Mouse (Mus musculus) spleen, embryonic (tissue): ENCODE measurements around the gene Nfyc.

Experiments used
- CTCF ChIA-PET: fragments of 350-600 bp; sonication (Branson Sonifier 250); formaldehyde crosslinking; loops from one replicate; lab custom pipeline; 2022; lab: Charles Lee

The Nfyc gene

DNA sequence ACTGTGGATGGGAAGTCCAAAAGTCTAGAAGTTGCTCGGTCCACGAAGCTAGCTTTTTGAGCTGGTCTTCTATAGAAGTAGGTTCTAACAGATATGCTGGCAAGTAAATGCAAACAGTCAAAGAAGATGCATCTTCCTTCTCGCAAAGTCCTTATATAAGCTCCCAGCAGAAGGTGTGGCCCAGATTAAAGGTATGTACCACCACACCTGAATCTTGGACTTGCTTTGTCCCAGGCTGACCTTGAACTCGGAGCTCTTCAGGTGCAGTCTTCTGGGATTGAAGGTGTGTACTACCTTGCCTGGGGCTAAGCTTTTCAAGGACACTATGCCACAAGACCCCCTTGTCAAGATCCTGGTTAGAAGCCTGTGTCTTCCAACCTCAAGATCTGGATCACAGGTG, at the start of gene Nfyc:
TSS of gene Nfyc (minus strand) at position 101 of the 400 bp plus-strand sequence.
- CTCF ChIA-PET, result no interaction called here

DNA sequence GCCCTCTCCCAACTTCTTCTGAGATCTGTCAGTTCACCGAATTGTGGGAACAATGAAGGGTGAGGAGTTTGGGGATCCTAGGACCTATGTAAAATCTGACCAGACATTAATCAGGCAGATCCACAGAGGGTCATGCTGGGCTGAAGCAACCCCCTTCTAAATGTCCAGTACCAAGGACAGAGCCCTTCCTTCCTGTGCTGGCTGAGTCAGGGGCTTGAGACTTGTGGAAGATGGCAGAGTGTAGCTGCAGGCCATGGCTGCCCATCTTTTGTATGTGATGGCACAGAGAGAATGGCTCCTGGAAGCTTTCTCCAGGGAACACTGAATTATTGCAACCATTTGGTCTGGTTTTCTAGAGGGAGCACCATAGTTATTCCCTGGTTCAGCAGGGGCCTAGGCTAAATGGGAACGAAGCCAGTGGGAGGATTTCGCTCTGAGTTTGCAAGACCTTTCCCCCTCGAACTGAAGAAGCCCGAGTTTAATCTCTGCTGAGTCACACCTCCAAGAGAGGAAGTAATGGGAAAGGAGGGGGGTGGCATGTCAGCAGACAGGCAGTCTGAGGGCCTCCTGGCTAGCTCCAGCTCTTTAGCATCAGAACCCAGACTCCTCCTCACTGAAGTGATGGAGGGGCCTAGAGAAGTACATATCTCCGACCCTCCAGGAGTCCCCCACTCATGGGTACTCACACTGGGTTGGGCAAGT, 49.5 kb upstream of the Nfyc start:
- CTCF ChIA-PET, result no interaction called here

DNA sequence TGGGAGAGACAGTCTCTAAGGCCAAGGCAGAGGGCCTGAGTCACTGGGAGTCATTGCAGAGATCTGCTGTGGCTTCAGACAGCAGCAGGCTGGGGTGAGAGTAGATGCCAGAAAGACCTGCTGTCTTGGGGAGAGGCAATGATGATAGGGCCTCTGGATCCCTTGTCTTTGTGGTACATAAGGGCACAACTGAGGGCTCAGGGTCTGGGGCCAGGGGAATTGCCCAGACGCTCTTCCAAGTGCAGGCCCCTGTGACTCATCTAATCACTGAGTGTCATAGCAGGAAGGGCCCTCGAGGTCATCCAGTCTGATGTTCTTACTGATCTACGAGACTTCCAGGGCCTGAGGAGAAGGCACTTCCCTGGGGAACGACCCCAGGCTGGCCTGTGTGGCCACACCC, 48.0 kb upstream of the Nfyc start:
- CTCF ChIA-PET, result no interaction called here

- CTCF ChIA-PET, result no interaction called here
Observed at GRCm38 (mm10) chr4:120878728-120879127, 47.4 kb upstream of the Nfyc start.

DNA sequence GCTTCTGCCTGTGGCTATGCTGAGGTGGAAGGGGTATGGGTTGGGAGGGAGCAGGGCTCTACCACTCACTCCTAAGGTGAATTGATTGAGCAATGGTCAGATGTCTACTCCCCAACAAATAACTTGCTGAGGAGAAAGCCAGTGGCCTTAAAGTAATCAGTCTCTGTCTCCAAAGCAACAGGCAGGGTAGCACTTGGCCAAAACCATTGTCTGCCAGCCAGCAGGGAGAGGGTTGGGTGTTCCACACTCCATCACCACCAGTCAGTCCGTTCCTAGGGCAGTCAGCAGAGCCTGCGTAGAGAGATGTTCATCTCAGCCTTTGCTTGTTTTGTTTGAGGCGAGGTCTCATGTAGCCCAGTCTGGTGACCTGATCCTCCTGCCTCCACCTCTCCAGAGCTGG, 44.6 kb upstream of the Nfyc start:
- CTCF ChIA-PET, result no interaction called here

- CTCF ChIA-PET, result no interaction called here
Observed at GRCm38 (mm10) chr4:120870262-120870748, 38.9 kb upstream of the Nfyc start.

DNA sequence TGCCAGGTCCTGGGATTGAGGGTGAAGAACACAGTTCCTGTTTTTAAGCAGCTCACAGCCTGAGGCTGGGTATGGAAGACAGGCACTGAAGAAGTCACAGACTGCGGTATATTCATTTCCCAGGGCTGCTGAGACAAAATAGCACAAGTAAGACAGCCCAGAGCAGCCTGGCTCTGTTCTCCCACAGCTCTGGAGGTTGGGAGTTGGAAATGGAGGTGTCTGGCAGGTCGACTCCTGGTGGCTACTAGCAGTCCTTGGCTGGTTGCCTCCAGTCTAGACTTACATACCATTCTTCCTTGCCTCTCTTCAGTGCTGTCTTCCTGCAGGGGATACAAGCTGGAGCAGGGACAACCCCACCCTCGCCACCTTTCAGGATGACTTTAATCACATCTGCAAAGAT, 37.6 kb upstream of the Nfyc start:
- CTCF ChIA-PET, result no interaction called here

GRCm38 (mm10) chr4:120868246-120868645, 36.9 kb upstream of the Nfyc start:
- CTCF ChIA-PET, result no interaction called here

DNA sequence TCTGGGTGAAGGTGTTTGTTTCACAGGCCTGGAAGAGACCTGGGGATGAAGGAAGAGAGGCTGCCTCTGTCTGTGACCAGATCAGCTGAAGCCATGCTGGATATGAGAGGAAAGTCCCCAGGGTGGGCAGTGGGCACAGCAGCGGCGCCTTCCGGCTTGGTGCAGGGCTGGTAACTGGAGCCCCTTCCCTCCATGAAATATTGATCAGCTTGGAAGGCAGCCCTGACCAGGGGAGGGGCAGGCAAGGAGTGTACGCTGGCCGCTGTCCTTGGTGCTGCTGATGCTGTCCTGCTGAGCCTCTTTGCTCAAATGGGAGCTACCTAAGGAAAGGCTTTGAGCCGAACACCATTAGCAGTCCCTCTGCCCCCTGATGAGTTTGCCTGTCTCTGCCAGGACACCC, 34.8 kb upstream of the Nfyc start:
- CTCF ChIA-PET, result no interaction called here

DNA sequence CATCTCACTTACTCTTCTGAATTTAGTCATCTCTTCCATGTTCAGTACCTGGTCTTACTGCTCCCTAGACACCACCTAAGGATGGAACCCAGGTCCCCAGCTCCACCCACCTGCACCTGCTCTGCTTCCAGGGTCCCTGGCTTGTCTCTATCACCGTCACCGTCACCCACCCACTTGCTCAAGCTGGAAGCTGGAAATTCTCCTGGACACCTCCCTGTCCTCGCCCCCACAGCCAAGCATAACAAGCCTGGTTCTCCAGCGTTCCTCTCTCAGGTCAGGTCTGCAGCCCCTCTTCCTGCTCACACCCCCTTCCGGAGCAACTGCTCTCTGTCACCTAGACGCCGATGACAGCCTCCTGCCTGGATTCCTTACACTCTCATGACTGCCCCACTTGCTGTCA, 28.5 kb upstream of the Nfyc start:
- CTCF ChIA-PET, result no interaction called here

GRCm38 (mm10) chr4:120856376-120856775, 25.0 kb upstream of the Nfyc start:
- CTCF ChIA-PET, result no interaction called here

DNA sequence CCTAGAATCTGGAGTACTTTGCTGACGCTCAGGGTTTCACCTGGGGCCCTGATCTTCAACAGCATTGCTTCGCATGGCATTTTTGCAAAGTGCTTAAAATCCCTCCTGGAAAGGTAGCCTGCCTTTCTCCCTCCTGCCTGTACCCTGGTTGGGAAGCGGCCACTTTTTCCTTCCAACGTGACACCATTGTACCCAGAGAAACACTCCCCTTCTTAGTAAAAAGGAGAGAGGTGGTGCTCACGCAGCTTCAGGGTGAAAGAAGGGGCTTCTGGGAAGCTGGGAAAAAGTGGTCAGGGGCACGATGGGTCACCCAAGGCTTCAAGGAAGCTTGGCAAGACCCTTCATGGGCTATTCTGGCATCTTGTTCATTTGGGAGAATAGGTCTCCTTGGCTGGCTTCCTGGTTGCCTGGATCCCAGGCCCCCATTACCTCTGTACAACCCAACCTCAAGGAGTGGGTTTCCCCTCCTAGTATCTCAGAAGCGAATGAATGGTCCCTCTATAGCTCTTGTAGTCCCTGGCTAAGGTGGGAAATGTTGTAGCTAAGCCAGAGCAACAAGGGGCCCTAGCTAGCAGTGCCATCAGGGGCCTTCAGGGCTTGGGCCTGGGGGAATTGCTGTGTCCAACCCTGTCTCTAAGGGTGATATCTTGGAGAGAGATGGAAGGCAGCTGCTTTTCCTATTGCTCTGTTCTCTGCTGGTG, 24.1 kb upstream of the Nfyc start:
- CTCF ChIA-PET, result no interaction called here

- CTCF ChIA-PET, result no interaction called here
Observed at GRCm38 (mm10) chr4:120854588-120855319, 23.4 kb upstream of the Nfyc start, which contains the start of gene Rims3. TSS of gene Rims3 (plus strand) at chr4:120854816.

DNA sequence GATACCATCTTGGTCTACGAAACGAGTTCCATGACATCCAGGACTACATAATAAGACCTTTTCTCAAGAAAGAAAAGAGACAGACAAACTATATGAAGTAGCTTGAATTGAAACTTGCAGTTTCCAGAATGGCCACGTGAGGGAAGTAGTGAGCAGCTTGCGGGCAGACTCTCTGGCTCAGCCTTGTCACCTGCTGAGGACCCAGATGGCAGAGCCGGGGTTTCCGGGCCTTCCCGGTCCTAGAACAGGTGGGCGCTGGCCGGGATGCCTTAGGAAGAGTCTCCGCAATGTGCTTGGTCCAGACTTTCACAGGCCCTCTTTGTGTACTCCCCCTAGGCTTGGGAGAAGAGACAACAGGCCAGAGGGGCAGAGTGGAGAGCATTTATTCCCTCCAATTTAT, 19.6 kb upstream of the Nfyc start:
- CTCF ChIA-PET, result interaction anchor here (0.6 to 0.7 kb wide), 4 partner anchors 37 to 1245 kb away, joined by 6 to 10 read pairs (median 7); no protein-coding TSS in a partner anchor

GRCm38 (mm10) chr4:120849451-120849850, 18.1 kb upstream of the Nfyc start:
- CTCF ChIA-PET, result no interaction called here

GRCm38 (mm10) chr4:120848909-120849308, 17.5 kb upstream of the Nfyc start:
- CTCF ChIA-PET, result interaction anchor here (1.0 kb wide), 1 partner anchor 193 kb away, joined by 3 read pairs; no protein-coding TSS in a partner anchor

DNA sequence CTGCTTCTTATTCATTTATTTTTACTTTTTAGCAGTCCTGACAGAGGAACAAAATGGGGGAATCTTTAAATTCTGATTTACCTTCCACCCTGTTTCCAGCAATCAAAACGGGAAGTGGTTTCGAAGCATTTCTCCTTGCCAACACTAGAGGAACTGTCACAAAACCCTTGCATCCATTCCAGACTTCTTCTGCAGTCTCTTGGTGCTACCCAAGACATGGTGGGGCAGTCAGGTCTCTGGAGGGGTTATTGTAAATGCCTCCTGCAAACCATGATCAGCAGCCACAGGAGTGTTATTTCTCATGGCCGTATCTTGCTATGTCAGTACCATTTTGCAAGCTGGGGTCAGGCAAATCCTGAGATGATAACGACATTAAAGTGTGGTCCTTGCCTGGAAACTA, 13.7 kb upstream of the Nfyc start:
- CTCF ChIA-PET, result no interaction called here

GRCm38 (mm10) chr4:120844423-120845082, 13.2 kb upstream of the Nfyc start:
- CTCF ChIA-PET, result no interaction called here

GRCm38 (mm10) chr4:120841342-120841741, 10.0 kb upstream of the Nfyc start:
- CTCF ChIA-PET, result no interaction called here

DNA sequence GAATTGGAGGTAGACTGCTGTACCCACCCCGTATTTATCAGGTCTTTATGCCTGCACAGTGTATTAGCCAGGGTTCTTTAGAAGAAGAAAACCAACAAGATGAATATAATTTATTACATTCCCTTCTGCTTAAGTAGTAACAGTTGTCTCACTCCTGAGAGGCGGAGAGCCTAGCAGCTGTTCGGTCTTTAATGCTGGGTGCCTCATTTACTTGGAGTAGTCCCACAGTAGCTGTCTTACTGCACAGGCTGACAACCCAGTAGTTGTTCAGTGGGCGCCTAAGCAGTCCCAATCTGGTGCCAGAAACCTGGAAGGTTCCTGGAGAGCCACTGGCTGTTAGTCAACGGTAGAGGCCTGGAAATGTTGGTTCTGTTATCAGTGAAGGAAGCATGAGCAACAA, 605 bp downstream of the Nfyc start:
- CTCF ChIA-PET, result no interaction called here

DNA sequence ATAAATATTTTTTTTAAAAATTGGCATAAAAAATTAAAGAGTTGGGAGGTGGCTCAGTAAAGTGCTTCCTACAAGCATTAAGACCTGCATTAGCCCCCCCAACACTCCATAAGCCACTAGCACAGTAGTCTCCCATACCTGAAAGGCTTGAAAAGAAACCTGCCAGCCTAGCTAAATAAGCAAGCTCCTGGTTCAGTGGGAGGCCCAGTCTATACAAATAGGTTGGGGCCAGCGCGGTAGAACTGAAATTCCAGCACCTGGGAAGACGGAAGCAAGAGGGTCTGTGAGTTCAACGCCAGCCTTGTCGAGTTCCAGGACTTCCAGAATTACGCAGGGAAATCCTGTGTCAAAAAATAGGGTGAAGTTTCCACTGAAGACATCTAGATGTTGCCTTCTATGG, 5.0 kb downstream of the Nfyc start:
- CTCF ChIA-PET, result no interaction called here
